Mouse (Mus musculus) kidney, adult 2 months (tissue): ENCODE measurements around the gene Sqstm1.

ENCODE experiments used
- CTCF ChIP-seq: fragments of 200-500 bp; conservative IDR thresholded peaks from 2 replicates; pipeline ENCODE4 v1.5.1; 2011; ENCODE audit warnings: low read depth, mild to moderate bottlenecking, control low read depth, low read length, moderate library complexity, mixed read lengths; ENCODE audit not compliant: insufficient read depth, insufficient read length
- POLR2A ChIP-seq: fragments of 200-500 bp; IDR thresholded peaks from one replicate; pipeline ENCODE4 v1.6.1; 2011; ENCODE audit warnings: low read depth, low read length, control low read depth

GRCm38 (mm10) chr11:50227736-50228135 is 17.1 kb upstream of the Sqstm1 start:
- no peak for TF ChIP-seq POLR2A
- no peak for TF ChIP-seq CTCF
